Mouse (Mus musculus): ENCODE results near the gene Ces3a.
A peak's percentile ranks its signal among the peaks of the same experiment; 100 is the strongest.
"Not testable (repeated sequence)": the region's sequence is repeated elsewhere in the genome, so short reads cannot be mapped to it uniquely, and the experiment has no call there.

Ces3a gene

DNA sequence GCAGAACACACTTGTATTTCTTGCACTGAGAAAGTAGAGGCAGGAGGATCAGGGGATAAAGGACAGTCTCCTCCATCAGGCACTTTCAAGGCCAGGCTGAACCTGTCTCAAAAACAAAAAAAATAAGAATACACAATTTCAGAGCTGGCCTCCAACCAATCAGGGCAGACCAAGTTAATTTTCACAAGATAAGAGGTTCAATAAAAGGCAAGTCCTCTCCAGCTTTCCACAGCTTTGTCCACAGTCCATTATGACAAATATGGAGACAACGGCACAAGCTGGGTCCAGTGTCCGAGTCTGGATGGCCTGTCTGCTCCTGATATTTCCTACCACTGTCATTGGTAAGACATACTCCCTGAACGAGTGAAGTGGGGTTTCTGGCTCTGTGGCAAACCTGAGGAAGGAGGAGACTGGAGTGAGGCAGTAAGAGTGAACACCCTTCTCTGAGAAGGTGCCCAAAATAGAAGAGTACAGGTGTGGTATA is at the start of gene Ces3a:
Ces3a (plus strand) TSS at position 231 of the 484 bp plus-strand sequence.
- no peak for DNase-seq

DNA sequence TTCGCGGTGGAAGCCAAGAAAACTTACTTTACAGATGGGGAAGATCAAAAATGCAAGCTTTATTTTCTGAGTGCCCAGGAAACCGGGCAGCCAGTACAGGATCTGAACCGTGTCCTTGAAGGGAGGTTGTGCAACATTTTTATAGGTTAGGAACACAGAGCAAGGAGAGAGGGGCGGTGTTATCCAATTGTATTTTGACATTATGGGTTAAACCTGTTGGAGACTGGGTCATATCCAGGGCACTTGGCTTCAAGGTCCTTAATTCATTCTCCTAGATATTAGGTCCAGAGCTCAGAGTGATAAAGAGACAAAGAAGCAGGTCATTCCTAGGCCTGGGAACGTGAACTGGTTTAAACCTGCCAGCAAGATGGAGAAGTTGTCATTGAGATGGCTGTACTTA is 49.2 kb upstream of the Ces3a start:
- no peak for DNase-seq

DNA sequence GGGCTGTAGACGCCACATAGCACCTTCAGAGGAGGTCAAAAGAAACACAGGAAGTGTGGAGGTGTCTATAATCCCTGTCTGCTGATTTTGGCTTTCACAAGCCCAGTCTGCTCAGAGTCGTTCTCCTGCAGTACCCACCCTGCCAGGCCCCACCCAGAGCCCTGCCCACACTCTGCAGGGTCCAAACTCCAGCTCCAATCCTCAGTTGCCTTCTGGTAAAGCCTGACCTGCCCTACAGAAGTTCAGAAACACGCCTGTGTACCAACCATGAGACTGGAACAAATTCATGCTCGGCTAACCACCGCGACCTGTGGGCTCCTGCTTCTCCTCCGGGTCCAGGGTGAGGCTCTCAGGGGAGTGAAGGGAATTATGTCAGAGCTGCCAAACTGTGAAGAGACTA is 47.8 kb upstream of the Ces3a start, which contains the start of gene Ces2h:
Ces2h (plus strand) TSS at position 268 of the 400 bp plus-strand sequence.
- no peak for DNase-seq

DNA sequence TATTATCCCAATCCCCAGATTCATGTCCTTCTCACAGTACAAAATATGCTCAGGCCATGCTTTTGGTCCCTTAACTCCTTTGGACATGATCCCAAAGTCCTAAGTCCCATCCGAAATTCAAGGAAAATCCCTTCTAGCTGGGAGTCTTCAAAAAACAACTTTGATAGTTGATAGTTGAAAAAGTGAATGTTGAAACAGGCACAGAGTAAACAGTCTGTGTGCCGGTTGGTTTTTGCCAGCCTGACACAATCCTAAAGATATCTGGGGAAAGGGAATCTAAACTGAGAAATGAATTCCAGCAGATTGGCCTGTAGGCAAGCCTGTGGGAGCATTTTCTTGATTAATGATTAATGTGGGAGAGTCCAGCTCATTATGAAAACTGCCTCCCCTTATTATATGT is 38.4 kb upstream of the Ces3a start:
- DNase-seq, result no peak

- peak in 1 of 2 experiments; percentile 2 for DNase-seq
Observed at GRCm38 (mm10) chr8:105011136-105011535, 37.3 kb upstream of the Ces3a start.

DNA sequence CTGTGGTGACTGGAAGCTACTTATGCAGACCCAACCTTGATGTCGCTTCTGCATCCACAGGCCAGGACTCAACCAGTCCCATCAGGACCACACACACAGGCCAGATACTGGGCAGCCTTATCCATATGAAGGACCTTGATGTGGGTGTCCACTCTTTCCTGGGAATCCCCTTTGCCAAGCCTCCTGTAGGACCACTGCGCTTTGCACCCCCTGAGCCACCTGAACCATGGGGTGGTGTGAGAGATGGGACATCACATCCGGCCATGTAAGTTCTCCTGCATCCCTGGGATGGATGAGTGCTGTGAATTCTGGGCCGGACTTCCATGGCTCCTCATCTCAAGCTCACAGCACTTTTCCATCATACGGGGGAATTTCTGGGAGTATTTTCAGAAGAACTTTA is 34.0 kb upstream of the Ces3a start:
- no peak for DNase-seq

- DNase-seq, result no peak
Observed at GRCm38 (mm10) chr8:105021954-105022353, 26.4 kb upstream of the Ces3a start.

- no peak for DNase-seq
Observed at GRCm38 (mm10) chr8:105023087-105023486, 25.3 kb upstream of the Ces3a start.

DNA sequence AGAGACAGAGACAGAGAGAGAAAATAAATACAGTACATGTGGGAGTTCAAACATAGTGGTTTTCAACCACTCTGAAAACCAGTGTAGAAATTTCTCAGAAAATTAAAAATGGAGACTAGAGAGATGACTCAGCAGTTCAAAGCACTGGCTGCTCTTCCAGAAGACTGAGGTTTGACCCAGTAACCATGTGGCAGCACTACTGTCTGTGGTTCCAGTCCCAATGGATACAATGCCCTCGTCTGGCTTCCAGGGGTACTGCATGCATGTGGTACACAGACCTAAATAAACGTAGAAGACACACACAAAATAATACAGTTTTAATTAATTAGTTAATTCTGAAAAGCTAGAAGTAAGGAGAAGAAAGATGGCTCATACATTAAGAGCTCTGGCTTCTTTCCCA is 23.4 kb upstream of the Ces3a start:
- no peak for DNase-seq

DNA sequence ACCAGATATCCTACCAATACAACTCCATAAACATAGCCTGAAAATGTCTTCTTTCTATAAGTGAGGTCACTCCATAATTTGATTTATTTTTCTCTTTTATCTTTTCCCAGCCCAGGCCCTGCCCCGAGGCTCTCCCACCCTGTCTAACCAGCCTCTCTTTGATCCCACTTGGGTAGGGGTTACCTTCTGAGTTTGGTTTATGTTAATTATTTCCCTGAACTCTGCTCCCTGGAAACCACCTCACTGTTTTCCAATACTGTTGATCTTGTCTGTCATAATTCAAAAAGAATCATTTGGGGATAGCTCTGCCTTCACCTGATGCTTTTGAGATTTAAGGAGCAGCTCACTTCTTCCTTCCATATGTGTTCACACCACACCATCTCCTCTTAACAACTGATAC is 4.9 kb upstream of the Ces3a start:
- no peak for DNase-seq

- no peak for DNase-seq
Observed at GRCm38 (mm10) chr8:105045824-105046401, 2.5 kb upstream of the Ces3a start.

DNA sequence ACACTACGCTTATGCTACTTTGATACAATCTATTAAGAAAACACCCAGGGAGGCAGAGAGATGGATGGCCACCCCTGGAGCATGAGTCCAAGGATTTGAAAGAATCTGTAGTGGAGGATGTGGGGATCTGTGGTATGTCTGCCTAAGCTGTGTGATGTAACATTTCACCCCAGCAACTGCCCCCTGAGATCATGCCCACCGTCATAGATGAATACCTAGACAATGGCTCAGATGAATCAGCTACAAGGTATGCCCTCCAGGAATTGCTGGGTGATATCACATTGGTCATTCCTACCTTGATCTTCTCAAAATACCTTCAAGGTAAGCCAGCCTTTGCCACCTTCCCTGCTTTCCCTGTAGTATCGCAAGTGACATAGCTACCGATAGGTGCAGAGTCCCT is 7.8 kb downstream of the Ces3a start:
- no peak for DNase-seq

DNA sequence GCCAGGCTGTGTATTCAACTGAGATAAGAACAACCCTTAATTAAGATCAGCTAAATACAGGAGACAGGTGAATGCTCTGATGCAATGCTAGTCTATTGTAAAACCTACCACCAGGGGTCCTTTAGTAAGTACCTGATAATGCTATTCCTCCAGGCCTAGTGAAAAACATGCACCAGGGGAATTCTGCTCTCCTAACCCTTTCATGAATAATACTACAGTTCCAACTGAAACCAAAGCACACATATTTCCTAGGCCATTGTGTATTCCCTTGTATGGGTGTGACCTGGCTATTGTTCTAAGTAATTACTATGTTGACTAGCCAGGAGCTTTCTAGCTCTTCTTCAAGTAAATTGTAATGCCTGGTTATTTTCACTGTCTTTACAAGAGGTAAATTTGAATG is 11.7 kb downstream of the Ces3a start:
- DNase-seq, result no peak

DNA sequence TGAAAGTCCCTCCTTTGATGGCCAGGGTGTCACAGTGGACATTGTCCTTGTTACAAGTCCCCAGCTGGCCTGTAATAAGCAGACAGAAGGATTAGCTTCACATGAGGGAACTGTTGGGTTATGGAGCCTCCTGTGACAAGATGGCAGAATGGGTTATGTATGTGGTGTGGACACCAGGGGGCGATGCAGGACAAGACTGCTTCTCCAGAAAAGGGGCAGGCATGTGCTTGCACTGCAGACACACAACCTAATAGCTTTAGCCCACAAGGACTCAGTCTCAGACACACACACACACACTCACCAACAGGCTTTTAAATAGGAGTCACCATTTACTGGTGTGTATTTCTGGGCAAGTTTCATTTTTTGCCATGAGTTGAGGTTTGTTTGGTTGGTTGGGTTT is 18.4 kb downstream of the Ces3a start:
- peak in 1 of 2 experiments; percentile 7 for DNase-seq

- not testable (repeated sequence) for DNase-seq
Observed at GRCm38 (mm10) chr8:105067905-105068304, 19.5 kb downstream of the Ces3a start.

DNA sequence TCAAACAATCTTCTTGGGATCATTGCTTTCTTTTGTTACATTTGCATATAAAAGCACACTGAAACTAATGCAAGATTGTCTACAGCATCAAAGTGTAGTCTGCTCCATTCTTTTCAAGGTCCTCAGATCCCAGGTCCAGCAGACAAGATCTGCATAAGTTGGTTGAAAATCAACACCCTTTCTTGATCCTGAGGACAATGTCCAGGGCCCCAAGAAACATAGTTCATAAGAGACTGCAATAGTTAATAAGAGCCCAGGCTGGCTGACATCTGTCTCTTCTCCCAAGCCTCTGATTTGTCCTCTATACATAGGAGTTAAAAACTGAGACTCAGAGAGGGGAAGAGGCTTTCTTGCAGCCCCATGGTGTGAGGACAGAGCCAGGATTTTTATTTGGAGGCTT is 20.6 kb downstream of the Ces3a start:
- no peak for DNase-seq

- no peak for DNase-seq
Observed at GRCm38 (mm10) chr8:105076601-105077000, 28.2 kb downstream of the Ces3a start.

DNA sequence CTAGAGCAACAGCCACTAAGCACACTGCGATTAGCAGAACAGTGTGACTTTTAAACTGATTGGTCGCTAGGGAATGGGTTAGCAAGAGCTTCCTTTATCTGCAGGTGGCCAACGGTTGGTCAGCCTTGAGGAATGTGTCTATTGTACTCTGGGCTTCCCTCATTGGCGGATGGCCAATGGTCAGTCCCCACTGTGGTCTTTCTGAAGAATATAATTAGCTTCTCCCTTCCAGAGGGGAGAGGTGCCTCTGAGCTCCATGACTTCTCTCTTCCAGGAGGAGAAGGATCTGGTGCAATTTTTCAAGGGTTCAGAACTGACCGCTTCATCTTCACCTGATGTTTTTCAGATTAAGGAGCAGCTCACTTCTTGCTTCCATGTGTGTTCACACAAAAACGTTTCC is 28.7 kb downstream of the Ces3a start:
- DNase-seq, result no peak

DNA sequence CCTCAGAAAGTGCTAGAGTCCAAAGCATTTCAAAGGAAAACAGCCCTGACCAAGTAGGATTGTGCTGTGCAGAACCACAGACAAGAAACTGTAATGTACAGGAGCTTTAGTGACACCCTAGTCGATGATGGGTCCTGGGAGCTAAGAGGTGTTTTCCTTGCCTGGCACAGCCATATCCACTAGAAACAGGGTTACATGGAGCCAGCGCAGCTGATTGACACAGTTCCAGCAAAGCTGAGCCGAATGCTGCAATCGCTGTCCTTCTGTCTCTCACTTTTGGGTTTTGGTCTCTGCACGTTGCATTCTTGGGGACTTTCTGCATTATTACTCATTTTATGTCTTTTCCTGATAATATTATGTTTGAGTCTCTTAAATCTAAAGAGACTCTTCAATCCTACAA is 30.2 kb downstream of the Ces3a start:
- no peak for DNase-seq

DNA sequence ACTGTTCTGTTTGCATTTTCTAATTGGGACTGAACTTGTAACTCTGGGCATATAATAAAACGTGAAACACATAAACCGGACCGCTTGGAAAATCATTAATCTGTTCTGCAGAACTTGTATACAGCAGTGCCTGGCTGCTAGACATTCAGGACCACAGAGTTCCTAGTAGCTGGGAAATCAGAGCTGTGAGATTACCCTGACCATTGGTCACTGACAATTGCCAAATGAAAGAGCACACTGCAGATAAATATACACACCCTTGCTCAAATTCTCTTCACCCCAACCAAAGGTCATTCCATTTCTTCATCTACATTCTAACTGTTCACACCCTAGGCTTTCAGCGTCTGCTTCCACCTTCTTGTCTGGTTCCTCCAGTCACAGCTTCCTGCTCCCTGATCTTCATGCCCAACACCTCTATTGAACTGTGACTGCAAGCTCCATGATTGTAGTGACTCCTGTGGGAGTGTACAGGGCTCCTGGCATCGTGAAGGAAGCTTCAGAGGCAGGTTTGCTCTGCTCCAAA is 32.5 kb downstream of the Ces3a start:
- DNase-seq, result no peak

DNA sequence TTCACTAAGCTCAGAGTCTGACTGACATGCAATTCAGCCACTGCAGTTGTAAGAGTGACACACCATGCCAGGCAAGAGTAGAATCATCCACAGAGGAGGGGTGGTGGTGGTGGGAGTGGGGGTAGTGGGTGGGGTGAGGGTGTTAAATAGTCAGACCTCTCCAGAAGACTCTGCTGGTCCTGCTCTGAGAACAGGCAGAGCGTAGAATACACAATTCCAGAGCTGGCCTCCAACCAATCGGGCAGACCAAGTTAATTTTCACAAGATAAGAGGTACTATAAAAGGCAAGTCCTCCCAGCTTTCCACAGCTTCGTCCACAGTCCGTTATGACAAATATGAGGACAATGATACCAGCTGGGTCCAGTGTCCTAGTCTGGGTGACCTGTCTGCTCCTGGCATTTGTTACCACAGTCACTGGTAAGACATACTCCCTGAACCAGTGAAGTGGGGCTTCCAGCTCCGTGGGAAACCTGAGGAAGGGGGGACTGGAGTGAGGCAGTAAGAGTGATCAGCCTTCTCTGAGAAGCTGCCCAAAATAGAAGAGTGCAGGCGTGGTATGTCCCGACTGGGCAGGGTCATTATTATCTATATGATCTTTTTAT is 35.1 kb downstream of the Ces3a start, which contains the start of gene Ces3b:
Ces3b (plus strand) TSS at position 305 of the 602 bp plus-strand sequence.
- DNase-seq, result no peak

DNA sequence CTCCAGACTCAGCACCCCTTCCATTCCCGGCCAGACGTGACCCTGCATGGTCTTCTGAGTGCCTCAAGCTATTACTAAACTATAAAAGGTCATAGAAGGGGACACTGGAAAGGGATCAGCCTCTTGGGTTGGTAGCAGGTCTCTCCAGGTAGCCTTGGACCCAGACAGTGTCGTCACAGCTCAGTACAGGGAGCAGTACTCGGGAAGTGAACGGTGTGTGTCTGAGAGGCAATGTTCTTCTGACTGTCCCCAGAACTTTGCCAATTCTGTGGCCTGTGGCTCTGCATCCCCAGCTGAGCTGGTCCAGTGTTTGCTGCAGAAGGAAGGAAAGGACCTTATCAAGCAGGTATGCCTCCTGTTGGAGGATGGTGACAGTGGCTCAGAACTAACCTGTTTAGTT is 39.8 kb downstream of the Ces3a start:
- not testable (repeated sequence) for DNase-seq

GRCm38 (mm10) chr8:105088581-105088980 is 40.2 kb downstream of the Ces3a start:
- no peak for DNase-seq

- no peak for DNase-seq
Observed at GRCm38 (mm10) chr8:105093992-105094391, 45.6 kb downstream of the Ces3a start.
